Mouse (Mus musculus): ENCODE results near the gene Cilp. TPM values are rescaled to one million over a fixed set of nuclear protein-coding genes. Genes with fewer than 3 reads are reported as not detected.
"Not testable (repeated sequence)": the region's sequence is repeated elsewhere in the genome, so short reads cannot be mapped to it uniquely, and the experiment has no call there.

Gene Cilp
- polyA plus RNA-seq, 1 experiment from 2014 or later, result 0.84 TPM

DNA sequence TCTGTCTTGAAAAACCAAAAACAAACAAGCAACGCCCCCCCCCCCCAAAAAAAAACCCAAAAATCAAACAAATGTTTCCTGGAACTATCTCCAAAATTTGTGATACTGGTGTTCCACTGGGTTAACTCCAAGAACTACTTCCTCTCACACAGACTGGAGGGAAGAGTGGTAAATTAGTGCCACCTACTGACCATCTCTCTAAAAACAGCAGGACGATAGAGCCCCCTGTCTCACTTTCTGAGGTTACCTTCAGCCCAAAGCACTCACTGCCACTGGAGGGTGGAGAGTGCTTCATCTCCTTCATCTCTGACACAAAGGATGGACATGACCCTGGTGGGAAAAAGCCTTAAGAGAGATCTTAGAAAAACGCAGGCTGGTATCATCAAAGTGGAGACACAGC, 18.3 kb downstream of the Cilp start:
- Histone ChIP-seq H3K4me1 (replicated peaks; ENCODE audit: control insufficient read depth, insufficient read depth, low read length) (no peaks in the 10 kb centered on the region), H3K27ac (no peak overlapping the region), H3K9ac (no peak overlapping the region), H3K4me2 (replicated peaks) (no peak overlapping the region), H3K9me3 (ENCODE audit: control insufficient read depth, low read length) (no peaks in the 10 kb centered on the region), H3K27me3 (ENCODE audit: control insufficient read depth, insufficient read depth, low read length) (no peaks in the 10 kb centered on the region), H3K36me3 (replicated peaks; ENCODE audit: control insufficient read depth, insufficient read depth) (no peaks in the 10 kb centered on the region), H3K4me3 (replicated peaks; ENCODE audit: low read length) (no peak overlapping the region)
- WGBS, result 3% methylated on average over 3 of the region's 3 CpGs
- ATAC-seq (ENCODE audit: low FRiP score), result no peak
- DNase-seq (ENCODE audit: low spot score), result peak; percentile 79

DNA sequence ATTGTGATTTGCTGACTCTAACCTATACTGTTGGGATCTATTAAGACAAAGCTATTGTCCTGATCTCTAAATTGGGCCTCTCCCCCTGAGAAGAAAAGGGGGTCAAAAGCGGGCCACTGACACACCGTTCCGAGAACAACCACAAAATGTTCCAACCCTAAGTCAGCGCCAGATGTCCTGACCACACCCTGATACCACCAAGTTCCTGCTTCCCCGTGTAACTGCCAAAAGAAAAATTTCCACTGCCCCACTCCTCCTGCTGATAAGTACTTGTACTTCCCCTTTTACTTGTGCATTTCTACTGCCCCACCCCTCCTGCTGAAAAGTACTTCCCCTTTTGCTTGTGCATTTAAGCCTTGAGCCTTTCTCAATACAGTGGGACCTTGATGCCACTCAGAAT, 23.3 kb downstream of the Cilp start:
- not testable (repeated sequence) for H3K36me3 ChIP-seq (replicated peaks; ENCODE audit: control insufficient read depth, insufficient read depth); H3K9ac ChIP-seq; H3K27me3 ChIP-seq (ENCODE audit: control insufficient read depth, insufficient read depth, low read length); H3K4me2 ChIP-seq (replicated peaks); DNase-seq (ENCODE audit: low spot score); H3K4me1 ChIP-seq (replicated peaks; ENCODE audit: control insufficient read depth, insufficient read depth, low read length); H3K27ac ChIP-seq; H3K9me3 ChIP-seq (ENCODE audit: control insufficient read depth, low read length); H3K4me3 ChIP-seq (replicated peaks; ENCODE audit: low read length); ATAC-seq (ENCODE audit: low FRiP score)
- 94% methylated on average over 5 of the region's 5 CpGs for WGBS

DNA sequence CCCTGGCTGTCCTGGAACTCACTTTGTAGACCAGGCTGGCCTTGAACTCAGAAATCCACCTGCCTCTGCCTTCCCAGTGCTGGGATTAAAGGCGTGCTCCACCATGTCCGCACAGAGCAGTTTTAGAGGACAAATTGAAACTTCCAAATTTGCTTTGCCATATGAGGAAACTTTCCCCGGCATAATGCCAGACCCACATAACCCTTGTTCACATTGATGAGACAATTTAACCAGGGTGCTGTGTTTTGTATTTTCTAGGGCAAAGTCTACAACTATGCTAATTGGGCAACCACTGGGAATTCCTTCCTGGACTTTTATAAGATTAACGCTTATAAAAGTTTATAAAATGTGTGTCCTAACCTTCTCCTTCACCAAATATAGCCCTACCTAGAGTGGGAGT, 25.0 kb downstream of the Cilp start:
- H3K9ac ChIP-seq, result no peak overlapping the region

DNA sequence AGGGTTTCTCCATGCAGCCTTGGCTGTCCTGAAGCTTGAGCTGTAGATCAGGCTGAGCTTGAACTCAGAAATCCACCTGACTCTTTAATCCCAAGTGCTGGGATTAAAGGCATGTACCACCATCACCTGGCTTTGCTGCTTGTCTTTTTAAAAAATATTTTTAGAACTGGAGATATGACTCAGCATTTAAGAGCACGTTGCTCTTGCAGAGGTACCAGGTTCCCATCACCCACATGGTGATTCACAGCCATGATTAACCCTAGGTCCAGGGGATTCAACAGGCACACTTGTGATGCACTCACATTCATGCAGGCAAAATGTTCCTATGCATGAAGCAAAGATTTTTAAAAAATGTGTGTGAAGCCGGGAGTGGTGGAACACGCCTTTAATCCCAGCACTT, 27.4 kb downstream of the Cilp start:
- Histone ChIP-seq H3K27me3 (ENCODE audit: control insufficient read depth, insufficient read depth, low read length) (no peaks in the 10 kb centered on the region), H3K9ac (no peak overlapping the region), H3K4me1 (replicated peaks; ENCODE audit: control insufficient read depth, insufficient read depth, low read length) (peaks cover 18% of the 10 kb centered on the region), H3K4me2 (replicated peaks) (no peak overlapping the region), H3K4me3 (replicated peaks; ENCODE audit: low read length) (no peak overlapping the region), H3K27ac (no peak overlapping the region), H3K36me3 (replicated peaks; ENCODE audit: control insufficient read depth, insufficient read depth) (peaks cover 4% of the 10 kb centered on the region), H3K9me3 (ENCODE audit: control insufficient read depth, low read length) (no peaks in the 10 kb centered on the region)
- DNase-seq (ENCODE audit: low spot score) (no peak), ATAC-seq (ENCODE audit: low FRiP score) (no peak)
- WGBS, result 95% methylated on average over 3 of the region's 3 CpGs

More for the DNA sequence above, 25.0 kb downstream of the Cilp start:
- H3K4me3 ChIP-seq (replicated peaks; ENCODE audit: low read length), result no peak overlapping the region
- DNase-seq (ENCODE audit: low spot score) (no peak), ATAC-seq (ENCODE audit: low FRiP score) (no peak)
- no peaks in the 10 kb centered on the region for H3K27me3 ChIP-seq (ENCODE audit: control insufficient read depth, insufficient read depth, low read length)
- no peaks in the 10 kb centered on the region for H3K36me3 ChIP-seq (replicated peaks; ENCODE audit: control insufficient read depth, insufficient read depth)
- no peak overlapping the region for H3K4me2 ChIP-seq (replicated peaks)
- no peak overlapping the region for H3K27ac ChIP-seq
- no peaks in the 10 kb centered on the region for H3K9me3 ChIP-seq (ENCODE audit: control insufficient read depth, low read length)
- WGBS, result 93% methylated on average over 4 of the region's 4 CpGs
- peaks cover 8% of the 10 kb centered on the region for H3K4me1 ChIP-seq (replicated peaks; ENCODE audit: control insufficient read depth, insufficient read depth, low read length)

DNA sequence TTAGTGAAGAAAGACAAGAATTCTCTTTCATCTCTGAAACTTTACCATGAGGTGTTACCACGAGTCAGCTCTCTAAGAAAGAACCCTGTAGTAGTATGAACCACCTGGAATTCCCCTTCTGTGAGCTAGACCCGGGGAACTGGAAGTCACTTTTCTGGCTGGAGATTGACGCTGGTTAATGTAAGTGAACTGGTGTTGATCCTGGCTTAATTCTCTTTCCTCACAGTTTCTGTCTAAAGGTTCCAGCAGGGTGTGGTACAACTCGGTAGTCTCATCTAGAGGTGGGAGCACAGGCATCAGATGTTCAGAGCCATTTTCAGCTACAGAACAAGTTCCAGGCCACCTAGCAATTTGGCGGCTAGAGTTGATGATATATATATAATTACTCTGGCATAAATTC, 28.1 kb downstream of the Cilp start:
- no peak for ATAC-seq (ENCODE audit: low FRiP score)
- Histone ChIP-seq H3K4me3 (replicated peaks; ENCODE audit: low read length) (peak overlapping the region; percentile 87), H3K4me1 (replicated peaks; ENCODE audit: control insufficient read depth, insufficient read depth, low read length) (peaks cover 18% of the 10 kb centered on the region), H3K9me3 (ENCODE audit: control insufficient read depth, low read length) (no peaks in the 10 kb centered on the region), H3K36me3 (replicated peaks; ENCODE audit: control insufficient read depth, insufficient read depth) (peaks cover 11% of the 10 kb centered on the region), H3K27me3 (ENCODE audit: control insufficient read depth, insufficient read depth, low read length) (no peaks in the 10 kb centered on the region), H3K9ac (peak overlapping the region; percentile 65), H3K4me2 (replicated peaks) (peak overlapping the region; percentile 89), H3K27ac (no peak overlapping the region)
- 38% methylated on average over 5 of the region's 5 CpGs for WGBS
- DNase-seq (ENCODE audit: low spot score), result no peak

DNA sequence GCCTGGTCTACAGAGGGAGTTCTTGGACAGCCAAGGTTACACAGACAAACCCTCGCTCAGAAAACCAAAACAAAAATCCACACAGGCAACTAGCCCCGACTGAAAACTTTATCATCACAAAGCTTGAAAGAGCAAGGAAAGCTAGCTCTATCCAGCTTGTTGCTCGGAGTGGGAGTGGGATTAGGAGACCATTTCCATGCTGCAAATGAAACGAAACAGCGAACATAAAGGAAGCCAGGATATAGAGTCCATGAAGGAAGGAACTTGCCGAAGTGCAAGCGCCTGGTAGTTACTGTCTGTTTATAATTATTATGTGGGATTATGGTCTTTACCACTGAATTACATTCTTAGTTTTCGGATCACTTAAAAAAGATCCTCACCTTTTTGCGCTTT, 28.6 kb downstream of the Cilp start:
- Histone ChIP-seq H3K27ac (peak overlapping the region; percentile 68), H3K4me3 (replicated peaks; ENCODE audit: low read length) (peak overlapping the region; percentile 87), H3K36me3 (replicated peaks; ENCODE audit: control insufficient read depth, insufficient read depth) (peaks cover 14% of the 10 kb centered on the region), H3K9me3 (ENCODE audit: control insufficient read depth, low read length) (no peaks in the 10 kb centered on the region), H3K4me1 (replicated peaks; ENCODE audit: control insufficient read depth, insufficient read depth, low read length) (peaks cover 18% of the 10 kb centered on the region), H3K27me3 (ENCODE audit: control insufficient read depth, insufficient read depth, low read length) (no peaks in the 10 kb centered on the region), H3K9ac (peak overlapping the region; percentile 65), H3K4me2 (replicated peaks) (peak overlapping the region; percentile 89)
- 1% methylated on average over 9 of the region's 9 CpGs for WGBS
- ATAC-seq (ENCODE audit: low FRiP score) (no peak), DNase-seq (ENCODE audit: low spot score) (peak; percentile 36)

DNA sequence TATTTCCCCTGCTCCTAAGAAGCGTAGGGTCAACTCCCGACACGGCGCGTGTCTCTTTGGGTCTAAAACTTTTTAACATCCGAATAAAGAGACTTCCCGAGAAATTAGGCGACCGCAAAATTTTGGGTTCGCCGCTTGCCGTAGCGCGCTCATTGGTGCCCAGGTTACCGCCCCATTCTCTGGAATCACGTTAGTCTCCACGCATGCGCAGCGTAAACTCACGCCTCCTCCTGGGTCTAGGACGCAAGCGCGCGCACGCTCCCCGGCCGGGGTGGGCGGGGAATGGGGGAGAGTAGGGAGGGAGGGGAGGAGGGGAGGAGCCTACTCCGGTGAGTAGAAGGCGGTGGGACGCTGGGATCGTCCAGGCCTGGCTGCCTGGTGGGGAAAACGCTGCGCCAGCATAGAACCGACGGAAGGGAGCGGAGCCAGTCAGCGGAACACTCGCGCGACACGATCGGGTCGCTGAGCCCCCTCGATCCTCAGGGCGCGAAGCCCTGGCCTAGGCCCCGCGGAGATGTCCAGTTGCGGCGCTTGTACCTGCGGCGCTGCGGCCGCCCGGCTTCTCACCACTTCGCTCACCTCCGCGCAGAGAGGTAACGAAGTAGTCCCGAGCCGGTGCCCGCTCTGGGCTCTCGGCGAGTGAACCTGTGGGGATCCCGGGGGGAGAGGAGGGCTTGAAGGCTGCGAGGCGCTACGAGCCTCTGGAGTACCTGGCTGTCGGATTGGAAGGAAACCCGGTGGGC, 29.2 kb downstream of the Cilp start, which contains the start of gene Clpx:
TSS of gene Clpx (plus strand) at position 288 of the 743 bp plus-strand sequence.
- peak within 1 kb of the TSS; percentile 86 for H3K9ac ChIP-seq
- H3K4me3 ChIP-seq (replicated peaks; ENCODE audit: low read length), result peak within 1 kb of the TSS; percentile 87
- no peaks in the 10 kb centered on the region for H3K9me3 ChIP-seq (ENCODE audit: control insufficient read depth, low read length)
- peak; percentile 95 for ATAC-seq (ENCODE audit: low FRiP score)
- DNase-seq (ENCODE audit: low spot score), result peak; percentile 100
- H3K4me2 ChIP-seq (replicated peaks), result peak within 1 kb of the TSS; percentile 89
- under 1% methylated on average over 71 of the region's 71 CpGs for WGBS
- H3K4me1 ChIP-seq (replicated peaks; ENCODE audit: control insufficient read depth, insufficient read depth, low read length), result peaks cover 18% of the 10 kb centered on the region
- H3K27ac ChIP-seq, result peak within 1 kb of the TSS; percentile 80
- no peaks in the 10 kb centered on the region for H3K27me3 ChIP-seq (ENCODE audit: control insufficient read depth, insufficient read depth, low read length)
- peaks cover 14% of the 10 kb centered on the region for H3K36me3 ChIP-seq (replicated peaks; ENCODE audit: control insufficient read depth, insufficient read depth)

DNA sequence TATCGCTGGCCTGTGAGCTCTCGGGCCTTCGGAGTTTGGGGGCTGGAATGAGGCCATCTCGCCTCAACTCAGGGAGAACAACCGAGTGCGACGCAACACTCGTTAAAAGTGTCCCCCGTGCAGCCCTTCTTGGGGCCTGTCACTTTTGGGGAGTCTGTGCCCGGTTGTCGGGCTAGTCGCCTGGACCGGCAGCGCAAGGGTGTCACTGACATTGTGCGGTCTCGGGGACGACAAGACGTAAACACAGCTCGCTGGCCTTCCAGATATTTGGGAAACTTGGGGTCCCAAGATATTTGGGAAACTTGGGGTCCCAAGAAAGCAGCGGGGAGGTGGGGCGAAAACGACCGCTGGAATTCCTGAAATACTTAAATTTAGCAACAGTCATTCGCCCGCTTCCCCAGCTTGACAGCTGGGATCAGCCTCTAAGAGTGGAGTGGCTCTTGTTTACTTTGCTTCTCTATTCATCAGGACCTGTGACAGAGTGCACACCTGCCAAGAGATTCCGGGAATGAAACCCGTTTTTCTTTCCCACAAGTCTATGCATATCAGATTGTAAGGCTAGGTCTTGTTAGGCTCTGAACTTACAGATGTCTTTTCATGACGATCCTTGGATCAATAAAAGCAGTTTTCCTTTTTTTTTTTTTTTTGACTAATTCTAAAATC, 29.9 kb downstream of the Cilp start:
- ATAC-seq (ENCODE audit: low FRiP score) (no peak), DNase-seq (ENCODE audit: low spot score) (no peak)
- H3K27ac ChIP-seq, result peak overlapping the region; percentile 80; the same call in 1 of the 2 replicates
- peak overlapping the region; percentile 86 for H3K9ac ChIP-seq
- peaks cover 17% of the 10 kb centered on the region for H3K36me3 ChIP-seq (replicated peaks; ENCODE audit: control insufficient read depth, insufficient read depth)
- peaks cover 18% of the 10 kb centered on the region for H3K4me1 ChIP-seq (replicated peaks; ENCODE audit: control insufficient read depth, insufficient read depth, low read length)
- 4% methylated on average over 28 of the region's 28 CpGs for WGBS
- no peaks in the 10 kb centered on the region for H3K27me3 ChIP-seq (ENCODE audit: control insufficient read depth, insufficient read depth, low read length)
- H3K9me3 ChIP-seq (ENCODE audit: control insufficient read depth, low read length), result no peaks in the 10 kb centered on the region
- peak overlapping the region; percentile 87 for H3K4me3 ChIP-seq (replicated peaks; ENCODE audit: low read length)
- H3K4me2 ChIP-seq (replicated peaks), result peak overlapping the region; percentile 89

DNA sequence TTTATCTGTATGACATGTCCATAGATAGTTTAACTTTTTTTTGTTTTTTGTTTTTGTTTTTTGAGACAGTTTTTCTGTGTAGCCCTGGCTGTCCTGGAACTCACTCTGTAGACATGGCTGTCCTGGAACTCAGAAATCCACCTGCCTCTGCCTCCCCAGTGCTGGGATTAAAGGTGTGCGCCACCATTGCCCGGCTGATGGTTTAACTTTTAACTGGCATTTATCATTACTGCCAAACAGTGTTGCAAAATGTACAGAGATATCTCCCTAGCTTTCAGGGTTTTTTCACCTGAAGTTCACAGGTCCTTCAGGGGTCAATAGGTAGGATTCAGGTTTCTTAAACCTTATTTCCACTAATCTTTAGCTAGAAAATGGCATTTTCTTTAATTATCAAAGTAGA, 32.1 kb downstream of the Cilp start:
- no peaks in the 10 kb centered on the region for H3K27me3 ChIP-seq (ENCODE audit: control insufficient read depth, insufficient read depth, low read length)
- no peak overlapping the region for H3K4me2 ChIP-seq (replicated peaks)
- no peak for ATAC-seq (ENCODE audit: low FRiP score)
- no peak overlapping the region for H3K4me3 ChIP-seq (replicated peaks; ENCODE audit: low read length)
- peaks cover 18% of the 10 kb centered on the region for H3K4me1 ChIP-seq (replicated peaks; ENCODE audit: control insufficient read depth, insufficient read depth, low read length)
- no peak overlapping the region for H3K27ac ChIP-seq
- H3K9me3 ChIP-seq (ENCODE audit: control insufficient read depth, low read length), result no peaks in the 10 kb centered on the region
- peaks cover 38% of the 10 kb centered on the region for H3K36me3 ChIP-seq (replicated peaks; ENCODE audit: control insufficient read depth, insufficient read depth)
- no peak for DNase-seq (ENCODE audit: low spot score)
- no peak overlapping the region for H3K9ac ChIP-seq
- WGBS, result 95% methylated on average over 2 of the region's 2 CpGs

Measured in hindbrain, embryonic 14.5 days (tissue).